Mouse (Mus musculus): Measurements from ENCODE around the gene Gm21870. TPM values are rescaled to one million over a fixed set of nuclear protein-coding genes. Genes with fewer than 3 reads are reported as not detected.
"Not testable (repeated sequence)": the region's sequence is repeated elsewhere in the genome, so short reads cannot be mapped to it uniquely, and the experiment has no call there.

The Gm21870 gene
- not detected in 2 replicates for polyA plus RNA-seq (2012; rRNA removed)

GRCm38 (mm10) chrX:33986716-33987115 is at the start of gene Gm21870:
TSS of gene Gm21870 (minus strand) at chrX:33986816.
- H3K4me3 ChIP-seq (ENCODE audit: low read depth, low read length); H3K27ac ChIP-seq (ENCODE audit: insufficient read depth, low read depth, low read length); H3K27me3 ChIP-seq (ENCODE audit: control insufficient read depth, insufficient read depth, low read length); H3K4me1 ChIP-seq (ENCODE audit: control insufficient read depth, insufficient read depth, insufficient read length, low read length); H3K36me3 ChIP-seq (ENCODE audit: control insufficient read depth, insufficient read depth, low read length): not testable (repeated sequence)

GRCm38 (mm10) chrX:33956440-33956839 is 30.2 kb downstream of the Gm21870 start, which contains the start of gene Btbd35f6:
TSS of gene Btbd35f6 (minus strand) at chrX:33956540.
- H3K27me3 ChIP-seq (ENCODE audit: control insufficient read depth, insufficient read depth, low read length); H3K4me3 ChIP-seq (ENCODE audit: low read depth, low read length); H3K27ac ChIP-seq (ENCODE audit: insufficient read depth, low read depth, low read length); H3K36me3 ChIP-seq (ENCODE audit: control insufficient read depth, insufficient read depth, low read length); H3K4me1 ChIP-seq (ENCODE audit: control insufficient read depth, insufficient read depth, insufficient read length, low read length): not testable (repeated sequence)
- WGBS = 58% methylated on average over 1 of the region's 4 CpGs

Other genes with a start within 250 kb of the Gm21870 start
- not detected in 2 replicates for gene Btbd35f6, start 30.3 kb downstream of the Gm21870 start, polyA plus RNA-seq (2012; rRNA removed)
- gene Btbd35f9, start 174.7 kb upstream of the Gm21870 start, polyA plus RNA-seq (2012; rRNA removed) = not detected in 2 replicates